Mouse (Mus musculus): ENCODE results near the gene Usp48.
"Not testable (repeated sequence)": the region's sequence is repeated elsewhere in the genome, so short reads cannot be mapped to it uniquely, and the experiment has no call there.

The Usp48 gene

DNA sequence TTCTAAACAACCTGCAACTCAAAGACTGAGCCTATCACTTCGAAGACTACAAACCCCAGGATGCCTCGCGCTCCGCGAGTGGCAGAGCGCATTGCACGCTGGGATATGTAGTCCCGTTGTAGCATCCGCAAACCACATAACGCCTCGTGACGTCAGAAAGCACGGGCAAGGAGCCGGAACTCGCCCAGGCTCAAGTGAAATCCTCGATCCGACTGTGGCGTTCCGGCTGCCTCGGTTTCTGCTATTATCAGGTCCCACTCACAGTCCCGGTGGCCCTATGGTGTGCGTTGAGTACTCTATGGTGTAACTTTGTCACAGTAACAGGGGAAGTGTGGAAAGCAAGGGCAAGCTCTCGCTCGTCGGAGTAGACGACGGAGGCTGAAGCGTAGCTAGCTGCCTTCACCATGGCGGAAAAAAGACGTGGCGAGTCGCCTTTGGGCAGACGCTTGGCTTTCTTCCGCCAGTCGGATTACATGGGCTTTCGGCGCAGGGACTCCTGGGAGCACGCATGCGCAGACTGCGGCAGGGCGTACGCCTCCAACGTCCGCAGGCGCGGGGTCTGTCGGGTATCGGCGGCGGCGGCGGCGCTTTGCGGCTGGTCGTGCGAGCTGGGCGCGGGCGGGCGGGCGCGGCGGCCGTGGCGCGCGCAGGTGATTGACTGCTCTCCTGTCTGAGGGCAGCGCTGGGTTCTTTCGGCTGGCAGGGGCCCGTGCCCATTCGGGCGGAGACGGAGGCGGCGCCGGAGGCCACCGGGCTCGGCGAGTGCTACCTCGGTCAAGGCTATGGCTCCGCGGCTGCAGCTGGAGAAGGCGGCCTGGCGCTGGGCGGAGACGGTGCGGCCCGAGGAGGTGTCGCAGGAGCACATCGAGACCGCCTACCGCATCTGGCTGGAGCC, at the start of gene Usp48:
Gene Usp48 (plus strand): TSS at position 155 of the 895 bp plus-strand sequence.
- ATAC-seq (ENCODE audit: insufficient number of reproducible peaks, low FRiP score, low TSS enrichment), result peak; percentile 89

- ATAC-seq (ENCODE audit: insufficient number of reproducible peaks, low FRiP score, low TSS enrichment), result no peak
These were observed 48.0 kb upstream of the Usp48 start for GRCm38 (mm10) chr4:137545568-137545967.

GRCm38 (mm10) chr4:137546003-137546525, 47.5 kb upstream of the Usp48 start:
- no peak for ATAC-seq (ENCODE audit: insufficient number of reproducible peaks, low FRiP score, low TSS enrichment)

- ATAC-seq (ENCODE audit: insufficient number of reproducible peaks, low FRiP score, low TSS enrichment), result peak; percentile 26; the same call in 1 of the 2 replicates
These were observed 40.1 kb upstream of the Usp48 start for GRCm38 (mm10) chr4:137553466-137553865.

DNA sequence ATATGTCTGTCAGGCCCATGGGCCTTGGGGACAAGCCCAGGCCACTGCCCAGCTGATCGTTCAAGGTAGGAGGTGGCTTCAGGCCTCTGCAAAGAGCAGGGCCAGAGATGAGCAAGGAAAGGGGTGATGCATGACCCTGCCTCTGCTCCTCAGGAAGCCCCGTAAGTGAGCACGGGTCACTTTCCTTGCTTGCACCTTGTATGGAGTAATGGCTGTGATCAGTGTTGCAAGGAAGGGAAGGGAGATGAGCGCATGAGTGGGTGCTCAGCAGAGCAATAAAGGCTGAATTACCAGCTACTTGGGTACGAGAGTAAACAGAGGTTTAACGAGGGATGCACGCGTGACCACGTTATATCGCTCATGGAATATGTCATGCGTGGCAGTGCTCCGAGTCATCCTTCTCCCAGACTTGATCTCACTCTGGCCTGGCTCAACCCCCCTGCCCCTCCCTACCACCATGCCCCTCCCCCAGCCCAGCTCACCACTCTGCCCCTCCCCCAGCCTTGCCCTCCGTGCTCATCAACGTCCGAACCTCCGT, 36.8 kb upstream of the Usp48 start:
- no peak for ATAC-seq (ENCODE audit: insufficient number of reproducible peaks, low FRiP score, low TSS enrichment)

DNA sequence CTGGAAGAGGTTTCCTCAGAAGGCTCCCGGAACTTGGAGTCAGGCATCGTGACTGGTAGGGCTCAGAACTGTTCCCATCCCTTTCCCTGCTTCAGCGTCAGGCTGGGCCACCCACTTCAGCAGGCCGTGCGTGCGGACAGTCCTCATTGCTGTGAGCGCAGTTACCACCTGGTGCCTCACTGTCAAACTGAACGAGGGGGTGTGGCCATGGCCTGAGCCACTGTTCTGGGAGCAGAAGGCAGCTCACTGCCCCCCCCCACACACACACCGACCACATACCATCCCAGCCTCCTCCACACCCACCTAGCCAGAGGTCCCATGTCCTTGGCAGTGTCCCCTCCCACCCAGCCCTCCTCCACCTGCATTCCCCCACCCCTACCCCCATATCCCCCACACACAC, 23.7 kb upstream of the Usp48 start:
- no peak for ATAC-seq (ENCODE audit: insufficient number of reproducible peaks, low FRiP score, low TSS enrichment)

- no peak for ATAC-seq (ENCODE audit: insufficient number of reproducible peaks, low FRiP score, low TSS enrichment)
These were observed 19.1 kb upstream of the Usp48 start, which contains the start of gene Ldlrad2 for GRCm38 (mm10) chr4:137574469-137574868. Gene Ldlrad2, minus strand, starts transcription at chr4:137574569.

DNA sequence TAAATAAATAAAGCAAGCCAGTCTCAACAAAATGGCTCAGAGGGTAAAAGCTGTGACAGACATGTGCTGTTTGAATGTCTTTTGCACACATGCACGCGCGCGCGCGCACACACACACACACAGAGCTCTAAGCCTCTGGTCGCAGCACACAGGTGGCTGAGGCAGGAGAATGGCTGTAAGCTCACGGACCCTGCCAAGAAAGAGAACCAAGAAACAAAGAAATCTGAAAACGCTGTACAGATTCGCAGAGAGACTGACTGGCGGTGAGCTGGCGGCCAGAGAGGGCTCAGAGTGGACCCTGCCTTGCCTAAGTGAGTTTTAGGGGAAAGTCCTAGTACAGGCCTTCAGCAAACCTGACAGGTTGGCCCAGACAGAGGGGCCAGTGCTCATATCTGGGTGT, 16.1 kb upstream of the Usp48 start:
- no peak for ATAC-seq (ENCODE audit: insufficient number of reproducible peaks, low FRiP score, low TSS enrichment)

DNA sequence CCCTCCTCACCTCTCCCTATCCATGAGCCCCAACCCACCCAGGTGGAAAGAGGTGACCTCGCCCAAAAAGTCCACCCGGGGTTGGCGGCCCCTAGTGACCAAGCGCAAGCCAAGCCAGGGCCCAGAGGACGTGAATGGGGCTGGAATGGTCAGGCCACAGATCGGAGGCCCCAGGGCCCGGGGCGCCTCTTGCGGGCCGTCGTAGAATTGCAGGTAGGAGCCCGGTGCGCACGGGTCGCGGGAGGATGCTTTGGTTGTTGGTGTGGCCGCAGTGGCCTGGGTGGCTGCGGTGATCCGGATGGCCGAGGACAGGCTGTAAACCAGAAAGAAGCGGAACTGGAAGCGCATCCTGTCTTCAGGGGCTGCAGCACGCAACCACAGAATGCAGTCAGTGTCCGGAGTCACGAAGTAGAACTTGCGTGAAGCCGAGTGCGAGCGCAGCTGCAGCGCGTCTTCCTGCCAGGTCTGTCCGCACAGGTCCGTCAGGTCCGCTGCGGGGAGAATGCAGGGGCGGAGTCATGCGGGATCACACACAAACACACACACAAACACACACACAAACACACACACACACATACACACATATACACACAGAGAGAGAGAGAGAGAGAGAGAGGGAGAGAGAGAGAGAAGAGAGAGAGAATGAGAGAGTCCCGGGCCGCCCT, 15.2 kb upstream of the Usp48 start:
- peak; percentile 83; the same call in 1 of the 2 replicates for ATAC-seq (ENCODE audit: insufficient number of reproducible peaks, low FRiP score, low TSS enrichment)

DNA sequence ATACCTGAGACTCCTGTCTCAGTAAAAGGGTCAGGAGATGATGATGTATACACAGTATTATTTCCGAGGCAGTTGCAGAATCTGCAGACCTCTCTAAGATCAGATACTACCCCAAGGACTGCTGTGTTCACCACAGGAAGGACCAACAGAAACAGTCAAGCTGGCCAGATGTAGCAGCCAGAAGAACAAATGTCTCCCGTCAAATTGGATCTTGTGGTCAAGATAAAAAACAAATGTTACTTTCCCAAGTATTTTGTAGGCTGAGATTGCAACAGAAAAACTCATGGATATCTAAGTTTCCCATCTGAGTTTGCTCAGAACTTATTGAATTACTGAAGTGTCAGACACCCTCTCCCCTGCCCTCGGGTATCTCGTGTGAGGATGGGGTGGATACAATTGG, 13.8 kb upstream of the Usp48 start:
- no peak for ATAC-seq (ENCODE audit: insufficient number of reproducible peaks, low FRiP score, low TSS enrichment)

- ATAC-seq (ENCODE audit: insufficient number of reproducible peaks, low FRiP score, low TSS enrichment), result no peak
These were observed 13.3 kb upstream of the Usp48 start for GRCm38 (mm10) chr4:137580299-137580698.

- no peak for ATAC-seq (ENCODE audit: insufficient number of reproducible peaks, low FRiP score, low TSS enrichment)
These were observed 11.7 kb upstream of the Usp48 start for GRCm38 (mm10) chr4:137581815-137582214.

DNA sequence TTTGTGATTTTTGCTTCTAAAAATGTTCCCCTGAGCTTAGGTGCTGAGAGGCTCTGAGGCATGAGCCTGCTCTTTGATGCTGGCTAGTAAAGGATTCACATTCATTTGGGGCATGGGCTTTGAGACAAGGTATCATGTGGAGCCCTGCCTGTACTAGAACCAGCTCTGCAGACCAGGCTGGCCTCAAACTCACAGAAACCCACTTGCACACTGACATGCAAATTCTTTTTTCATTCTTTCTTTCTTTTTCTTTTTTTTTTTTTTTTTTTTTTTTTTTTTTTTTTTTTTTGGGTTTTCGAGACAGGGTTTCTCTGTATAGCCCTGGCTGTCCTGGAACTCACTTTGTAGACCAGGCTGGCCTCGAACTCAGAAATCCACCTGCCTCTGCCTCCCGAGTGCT, 4.5 kb upstream of the Usp48 start:
- not testable (repeated sequence) for ATAC-seq (ENCODE audit: insufficient number of reproducible peaks, low FRiP score, low TSS enrichment)

GRCm38 (mm10) chr4:137589586-137589985, 4.0 kb upstream of the Usp48 start:
- no peak for ATAC-seq (ENCODE audit: insufficient number of reproducible peaks, low FRiP score, low TSS enrichment)

- no peak for ATAC-seq (ENCODE audit: insufficient number of reproducible peaks, low FRiP score, low TSS enrichment)
These were observed 2.6 kb upstream of the Usp48 start for GRCm38 (mm10) chr4:137590961-137591360.

GRCm38 (mm10) chr4:137594496-137595270, 1.1 kb downstream of the Usp48 start:
- 0 out of 2 replicates have a peak, but pooled peaks have one; percentile 1 for ATAC-seq (ENCODE audit: insufficient number of reproducible peaks, low FRiP score, low TSS enrichment)

GRCm38 (mm10) chr4:137597098-137597630, 3.6 kb downstream of the Usp48 start:
- no peak for ATAC-seq (ENCODE audit: insufficient number of reproducible peaks, low FRiP score, low TSS enrichment)

- no peak for ATAC-seq (ENCODE audit: insufficient number of reproducible peaks, low FRiP score, low TSS enrichment)
These were observed 5.0 kb downstream of the Usp48 start for GRCm38 (mm10) chr4:137598577-137598976.

GRCm38 (mm10) chr4:137603449-137604171, 10.1 kb downstream of the Usp48 start:
- no peak for ATAC-seq (ENCODE audit: insufficient number of reproducible peaks, low FRiP score, low TSS enrichment)

All from cerebellum, adult (tissue).